Mouse (Mus musculus): Measurements from ENCODE around the gene Sdr39u1. TPM values are rescaled to one million over a fixed set of nuclear protein-coding genes. Genes with fewer than 3 reads are reported as not detected.

Gene Sdr39u1
- 189 and 204 TPM in 2 replicates for polyA plus RNA-seq (2021; fragmentation: Nextera tagmentation)
- long read RNA-seq, experiment 1, transcript Sdr39u1-201 (6 exons, 1,255 nt), result minor isoform, 89 of 378 reads
- long read RNA-seq, experiment 1, transcript Sdr39u1-216 (4 exons, 385 nt), result minor isoform, 16 of 378 reads
- long read RNA-seq, experiment 1, transcript Sdr39u1-207 (5 exons, 867 nt), result major isoform, 92 of 378 reads
- long read RNA-seq, experiment 1, transcript Sdr39u1-210 (5 exons, 909 nt), result minor isoform, 18 of 378 reads
- long read RNA-seq, experiment 1, partial matches to known transcripts, result 94 of 378 reads
- long read RNA-seq, experiment 1, other reads (novel, unspliced or antisense), result 56 of 378 reads
- long read RNA-seq, experiment 2, transcript Sdr39u1-207 (5 exons, 867 nt), result minor isoform, 31 of 145 reads
- long read RNA-seq, experiment 2, transcript Sdr39u1-201 (6 exons, 1,255 nt), result major isoform, 60 of 145 reads
- long read RNA-seq, experiment 2, transcript Sdr39u1-210 (5 exons, 909 nt), result minor isoform, 10 of 145 reads
- long read RNA-seq, experiment 2, partial matches to known transcripts, result 17 of 145 reads
- long read RNA-seq, experiment 2, other reads (novel, unspliced or antisense), result 21 of 145 reads

DNA sequence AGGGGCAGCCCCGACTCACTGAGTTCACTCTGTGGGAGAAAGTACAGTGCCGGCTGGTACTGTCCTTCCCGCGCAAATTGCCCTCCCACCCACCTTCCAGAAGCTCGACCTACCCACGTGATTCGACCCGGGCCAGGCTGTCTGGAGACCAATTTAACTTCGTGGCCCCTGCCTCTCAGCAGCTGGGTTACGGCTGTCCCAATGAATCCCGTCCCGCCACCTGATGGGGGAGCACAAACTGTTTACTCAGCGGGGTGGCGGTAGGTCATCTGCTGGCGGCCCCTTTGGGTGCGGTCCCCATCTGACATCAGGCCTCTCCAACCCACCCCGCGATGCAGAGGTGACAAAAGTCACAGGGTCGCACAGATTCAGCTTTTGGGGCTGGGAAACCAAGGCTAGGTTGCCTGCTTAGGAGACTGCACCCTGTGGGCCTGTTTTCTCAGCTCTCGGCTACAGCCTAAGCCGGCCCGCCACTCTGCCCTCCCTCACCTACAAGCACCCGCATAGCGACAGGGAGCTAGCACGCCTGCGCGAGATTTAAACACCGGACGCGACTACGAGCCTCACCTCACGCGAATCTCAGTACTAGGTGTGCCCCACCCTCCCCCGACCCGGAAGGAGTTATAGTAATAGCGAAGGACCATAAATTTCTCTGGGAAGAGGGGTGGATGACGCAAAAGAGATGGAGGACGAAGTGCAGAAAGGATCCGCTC, at the start of gene Sdr39u1:
Sdr39u1 (minus strand) TSS at position 593 of the 713 bp plus-strand sequence.

DNA sequence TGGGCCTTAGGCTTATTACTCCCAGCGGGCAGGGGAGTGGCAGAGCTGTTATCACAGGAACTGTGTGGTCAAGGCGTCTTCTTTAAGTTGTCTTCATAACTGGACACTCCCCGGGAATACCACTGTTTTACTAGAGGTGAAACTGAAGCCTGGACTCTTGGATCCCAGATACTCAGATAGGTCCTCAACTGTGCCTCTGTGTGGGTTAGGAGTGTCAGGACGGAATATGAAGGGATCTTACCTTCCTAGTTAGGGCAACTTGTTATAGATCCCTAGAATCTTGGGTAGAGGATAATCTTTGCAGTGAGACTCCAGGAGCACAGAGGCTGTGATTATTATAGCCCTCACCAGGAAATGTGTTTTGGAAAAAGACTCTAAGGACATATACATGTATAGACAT, 44.5 kb upstream of the Sdr39u1 start, which contains the start of gene Cma1:
Cma1 (minus strand) TSS at position 101 of the 400 bp plus-strand sequence.

DNA sequence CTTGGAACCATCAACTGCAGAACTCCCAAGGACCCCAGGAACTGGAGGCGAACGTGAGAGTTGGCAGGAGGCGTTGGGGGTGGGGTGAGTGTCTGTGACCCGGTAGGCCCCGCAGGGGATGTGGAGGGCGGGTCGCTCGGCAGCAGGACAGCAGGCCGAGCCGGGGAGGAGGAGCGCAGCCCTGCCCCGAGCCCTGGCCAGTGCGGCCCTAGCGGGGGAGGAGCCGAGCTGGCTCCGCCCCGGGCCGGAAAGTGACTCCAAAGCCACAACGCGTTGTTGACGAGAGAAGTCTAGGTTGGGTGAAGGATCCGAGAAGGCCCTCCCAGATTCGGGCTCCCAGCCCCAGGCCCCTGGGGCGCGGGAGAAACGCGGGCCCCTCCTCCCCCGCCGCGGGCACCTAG, 15.4 kb downstream of the Sdr39u1 start, which contains the start of gene Khnyn:
Khnyn (plus strand) TSS at position 235 of the 401 bp plus-strand sequence.

DNA sequence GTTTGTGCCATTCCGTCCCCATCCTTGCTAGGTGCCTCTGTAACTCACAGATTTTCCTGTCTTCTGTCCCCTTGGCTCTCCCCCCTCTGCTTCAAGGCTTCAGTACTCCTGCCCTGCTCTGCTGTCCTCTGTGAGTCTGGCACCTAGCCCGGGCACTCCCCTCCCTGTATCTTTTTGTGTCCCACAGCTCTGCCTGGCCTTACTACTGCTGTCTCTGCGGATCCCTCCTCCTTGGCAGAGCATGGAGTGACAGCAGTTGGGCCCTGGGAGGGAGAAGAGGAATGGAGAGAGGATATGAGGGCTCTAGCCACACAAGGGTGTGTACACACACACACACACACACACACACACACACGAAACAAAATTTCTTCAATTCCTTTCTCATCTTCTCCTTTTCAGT, 15.9 kb downstream of the Sdr39u1 start, which contains the start of gene Cbln3:
Cbln3 (minus strand) TSS at position 227 of the 400 bp plus-strand sequence.

DNA sequence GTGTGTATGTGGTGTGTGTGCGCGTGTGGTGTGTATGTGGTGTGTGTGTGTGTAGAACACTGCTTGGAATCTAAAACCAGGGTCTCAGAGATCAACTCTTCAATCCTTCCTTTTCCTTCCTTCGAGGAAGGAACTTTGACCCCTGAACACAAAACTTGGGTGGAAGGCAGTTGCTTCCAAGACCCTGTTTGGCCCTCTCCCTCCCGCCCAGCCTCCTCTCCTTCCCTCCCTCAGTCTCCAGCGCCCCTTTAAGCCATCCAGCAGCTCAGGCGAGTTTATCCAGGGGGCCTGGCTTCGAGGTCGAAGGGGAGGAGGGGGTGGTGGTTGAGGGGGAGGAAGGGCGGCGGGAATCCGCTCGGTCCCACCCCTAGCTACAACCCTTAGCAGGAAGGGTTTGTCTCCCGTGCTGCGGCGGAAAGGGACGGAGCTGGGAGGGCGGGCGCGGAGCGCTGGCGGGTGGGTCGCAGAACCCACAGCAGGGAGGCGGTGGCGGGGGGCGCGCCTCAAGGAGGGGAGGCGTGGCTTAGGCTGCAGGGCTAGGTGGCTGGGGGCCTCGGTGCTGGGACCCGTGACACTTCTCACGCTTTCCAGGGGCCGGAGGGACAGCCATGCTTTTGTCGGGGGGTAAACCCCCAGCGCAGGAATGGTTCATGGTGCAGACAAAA, 46.3 kb downstream of the Sdr39u1 start, which contains the start of gene Nynrin:
Nynrin (plus strand) TSS at position 390 of the 665 bp plus-strand sequence.

Other genes starting within 250 kb of the Sdr39u1 start
- gene Mdp1, start 239.8 kb downstream of the Sdr39u1 start, polyA plus RNA-seq (2021; fragmentation: Nextera tagmentation), result 55.6 and 68.7 TPM in 2 replicates
- 21.2 and 26.0 TPM in 2 replicates for gene Gmpr2, start 228.4 kb downstream of the Sdr39u1 start, polyA plus RNA-seq (2021; fragmentation: Nextera tagmentation)
- 603 and 676 TPM in 2 replicates for gene Nedd8, start 228.2 kb downstream of the Sdr39u1 start, polyA plus RNA-seq (2021; fragmentation: Nextera tagmentation)
- 12.0 and 12.5 TPM in 2 replicates for gene Tinf2, start 218.5 kb downstream of the Sdr39u1 start, polyA plus RNA-seq (2021; fragmentation: Nextera tagmentation)
- not detected in 2 replicates for gene Tgm1, start 186.4 kb downstream of the Sdr39u1 start, polyA plus RNA-seq (2021; fragmentation: Nextera tagmentation)
- gene Rabggta, start 178.0 kb downstream of the Sdr39u1 start, polyA plus RNA-seq (2021; fragmentation: Nextera tagmentation), result 37.3 and 41.7 TPM in 2 replicates
- 121 and 123 TPM in 2 replicates for gene Dhrs1, start 154.6 kb downstream of the Sdr39u1 start, polyA plus RNA-seq (2021; fragmentation: Nextera tagmentation)
- 7.6 and 7.7 TPM in 2 replicates for gene Nop9, start 154.6 kb downstream of the Sdr39u1 start, polyA plus RNA-seq (2021; fragmentation: Nextera tagmentation)
- gene Cideb, start 141.8 kb downstream of the Sdr39u1 start, polyA plus RNA-seq (2021; fragmentation: Nextera tagmentation), result 4.6 and 5.6 TPM in 2 replicates
- gene Ltb4r2, start 138.9 kb downstream of the Sdr39u1 start, polyA plus RNA-seq (2021; fragmentation: Nextera tagmentation), result 0.40 and 0.45 TPM in 2 replicates
- not detected in 2 replicates for gene Ltb4r1, start 134.3 kb downstream of the Sdr39u1 start, polyA plus RNA-seq (2021; fragmentation: Nextera tagmentation)
- 1.2 and 2.1 TPM in 2 replicates for gene Adcy4, start 116.2 kb downstream of the Sdr39u1 start, polyA plus RNA-seq (2021; fragmentation: Nextera tagmentation)
- 0.34 TPM in 1 of 2 replicates, not detected in the other for gene Ripk3, start 111.4 kb downstream of the Sdr39u1 start, polyA plus RNA-seq (2021; fragmentation: Nextera tagmentation)
- 0.15 and 0.23 TPM in 2 replicates for gene Nfatc4, start 77.1 kb downstream of the Sdr39u1 start, polyA plus RNA-seq (2021; fragmentation: Nextera tagmentation)
- 0.48 and 0.84 TPM in 2 replicates for gene Nynrin, start 46.3 kb downstream of the Sdr39u1 start, polyA plus RNA-seq (2021; fragmentation: Nextera tagmentation)
- gene Cbln3, start 15.9 kb downstream of the Sdr39u1 start, polyA plus RNA-seq (2021; fragmentation: Nextera tagmentation), result 0.06 and 0.11 TPM in 2 replicates
- gene Khnyn, start 15.3 kb downstream of the Sdr39u1 start, polyA plus RNA-seq (2021; fragmentation: Nextera tagmentation), result 2.4 and 2.6 TPM in 2 replicates
- gene Cma1, start 44.4 kb upstream of the Sdr39u1 start, polyA plus RNA-seq (2021; fragmentation: Nextera tagmentation), result not detected in 2 replicates
- gene Cma2, start 50.7 kb upstream of the Sdr39u1 start, polyA plus RNA-seq (2021; fragmentation: Nextera tagmentation), result not detected in 2 replicates
- gene Mcpt1, start 117.7 kb upstream of the Sdr39u1 start, polyA plus RNA-seq (2021; fragmentation: Nextera tagmentation), result not detected in 2 replicates
- gene Mcpt9, start 130.2 kb upstream of the Sdr39u1 start, polyA plus RNA-seq (2021; fragmentation: Nextera tagmentation), result not detected in 2 replicates
- gene Mcpt2, start 141.7 kb upstream of the Sdr39u1 start, polyA plus RNA-seq (2021; fragmentation: Nextera tagmentation), result not detected in 2 replicates
- not detected in 2 replicates for gene Mcpt4, start 162.0 kb upstream of the Sdr39u1 start, polyA plus RNA-seq (2021; fragmentation: Nextera tagmentation)
- gene Mcpt8, start 185.0 kb upstream of the Sdr39u1 start, polyA plus RNA-seq (2021; fragmentation: Nextera tagmentation), result not detected in 2 replicates
- not detected in 2 replicates for gene Ctsg, start 202.3 kb upstream of the Sdr39u1 start, polyA plus RNA-seq (2021; fragmentation: Nextera tagmentation)
- gene Gzme, start 220.3 kb upstream of the Sdr39u1 start, polyA plus RNA-seq (2021; fragmentation: Nextera tagmentation), result not detected in 2 replicates
- not detected in 2 replicates for gene Gzmd, start 232.3 kb upstream of the Sdr39u1 start, polyA plus RNA-seq (2021; fragmentation: Nextera tagmentation)

Measured in left cerebral cortex, adult 6 months (tissue).